Mouse (Mus musculus) erythroblast, adult 5-6 weeks (primary cell): Measurements from ENCODE around the gene Stra6. TPM values are rescaled to one million over a fixed set of nuclear protein-coding genes. Genes with fewer than 3 reads are reported as not detected.

Experiments
- ATAC-seq: replicated peaks from 2 replicates; pipeline ENCODE4 v1.8.0; 2016; ENCODE audit warnings: moderate number of reproducible peaks, mild to moderate bottlenecking, moderate TSS enrichment, inconsistent platforms; ENCODE audit not compliant: poor library complexity, low FRiP score, severe bottlenecking
- total RNA-seq, 2 experiments: library from RNA; stranded (forward) in 1 of 2; stranded (reverse) in 1 of 2; fragments of 150-400 nt in 1 of 2; fragments of 200-764, 138-1000 nt in 1 of 2; gene quantifications; 2 replicates each; pipeline versions ENCODE4 v1.2.3 to v1.2.4; 2015 to 2017; ENCODE audit warnings: low replicate concordance in 2 of 2

The Stra6 gene
- total RNA-seq, 2 experiments from 2014 or later = not detected

GRCm38 (mm10) chr9:58048621-58049020 is 15.0 kb upstream of the Stra6 start:
- ATAC-seq = no peak

- ATAC-seq = no peak
These were observed 14.4 kb upstream of the Stra6 start for GRCm38 (mm10) chr9:58049186-58049585.

GRCm38 (mm10) chr9:58049861-58050260 is 13.7 kb upstream of the Stra6 start:
- ATAC-seq = no peak

GRCm38 (mm10) chr9:58051937-58052336 is 11.7 kb upstream of the Stra6 start:
- no peak for ATAC-seq

- 0 out of 2 replicates have a peak, but pooled peaks have one; percentile 38 for ATAC-seq
These were observed 10.5 kb upstream of the Stra6 start for GRCm38 (mm10) chr9:58053102-58053501.

- no peak for ATAC-seq
These were observed 10.0 kb upstream of the Stra6 start for GRCm38 (mm10) chr9:58053544-58053943.

- ATAC-seq = no peak
These were observed 9.6 kb upstream of the Stra6 start for GRCm38 (mm10) chr9:58054032-58054431.

GRCm38 (mm10) chr9:58055666-58056065 is 7.9 kb upstream of the Stra6 start:
- no peak for ATAC-seq

GRCm38 (mm10) chr9:58059920-58060319 is 3.7 kb upstream of the Stra6 start:
- ATAC-seq = no peak

GRCm38 (mm10) chr9:58060677-58061667 is 2.6 kb upstream of the Stra6 start:
- ATAC-seq = no peak

GRCm38 (mm10) chr9:58065532-58065931 is 1.9 kb downstream of the Stra6 start:
- ATAC-seq = no peak

- no peak for ATAC-seq
These were observed 2.6 kb downstream of the Stra6 start for GRCm38 (mm10) chr9:58065977-58066730.

- ATAC-seq = no peak
These were observed 3.1 kb downstream of the Stra6 start for GRCm38 (mm10) chr9:58066731-58067095.

- ATAC-seq = no peak
These were observed 4.0 kb downstream of the Stra6 start for GRCm38 (mm10) chr9:58067546-58067945.

- ATAC-seq = no peak
These were observed 11.0 kb downstream of the Stra6 start for GRCm38 (mm10) chr9:58074561-58074960.

GRCm38 (mm10) chr9:58084586-58084985 is 21.0 kb downstream of the Stra6 start:
- no peak for ATAC-seq

GRCm38 (mm10) chr9:58085074-58085473 is 21.5 kb downstream of the Stra6 start:
- no peak for ATAC-seq

GRCm38 (mm10) chr9:58086203-58086602 is 22.6 kb downstream of the Stra6 start:
- ATAC-seq = no peak

- ATAC-seq = no peak
These were observed 23.3 kb downstream of the Stra6 start for GRCm38 (mm10) chr9:58086861-58087260.

GRCm38 (mm10) chr9:58087277-58087998 is 23.9 kb downstream of the Stra6 start:
- no peak for ATAC-seq
